Mouse (Mus musculus): ENCODE measurements at regions not wholly inside any gene's neighbourhood (a gene's known extent, or its start where the extent isn't known, plus 50 kb on each side); places are given as distances from the start of the nearest gene placed in this dataset.

- DNase-seq (ENCODE audit: low spot score in 2 of 2), result no peak
Measured at GRCm38 (mm10) chr3:137728689-137729088, 57.4 kb downstream of the Gm21962 start.

GRCm38 (mm10) chr3:137729421-137729820, 58.1 kb downstream of the Gm21962 start:
- no peak for DNase-seq (ENCODE audit: low spot score in 2 of 2)

GRCm38 (mm10) chr3:137737222-137737800, 66.0 kb downstream of the Gm21962 start:
- no peak for DNase-seq (ENCODE audit: low spot score in 2 of 2)

- no peak for DNase-seq (ENCODE audit: low spot score in 2 of 2)
Measured at GRCm38 (mm10) chr3:137741528-137741927, 70.2 kb downstream of the Gm21962 start.

- DNase-seq (ENCODE audit: low spot score in 2 of 2), result no peak
Measured at GRCm38 (mm10) chr3:137742119-137742518, 70.8 kb downstream of the Gm21962 start.

GRCm38 (mm10) chr3:137751732-137752260, 80.5 kb downstream of the Gm21962 start:
- DNase-seq (ENCODE audit: low spot score in 2 of 2), result no peak

- DNase-seq (ENCODE audit: low spot score in 2 of 2), result peak; percentile 85 to 90
Measured at GRCm38 (mm10) chr3:137752447-137753256, 81.3 kb downstream of the Gm21962 start.

GRCm38 (mm10) chr3:137753257-137753654, 81.9 kb downstream of the Gm21962 start:
- DNase-seq (ENCODE audit: low spot score in 2 of 2), result no peak

GRCm38 (mm10) chr3:137755391-137755790, 84.1 kb downstream of the Gm21962 start:
- DNase-seq (ENCODE audit: low spot score in 2 of 2), result no peak

- no peak for DNase-seq (ENCODE audit: low spot score in 2 of 2)
Measured at GRCm38 (mm10) chr3:137762213-137762884, 91.0 kb downstream of the Gm21962 start.

- DNase-seq (ENCODE audit: low spot score in 2 of 2), result no peak
Measured at GRCm38 (mm10) chr3:137763406-137763805, 92.1 kb downstream of the Gm21962 start.

GRCm38 (mm10) chr3:137768627-137769026, 95.7 kb upstream of the H2afz start:
- no peak for DNase-seq (ENCODE audit: low spot score in 2 of 2)

- no peak for DNase-seq (ENCODE audit: low spot score in 2 of 2)
Measured at GRCm38 (mm10) chr3:137775076-137775849, 89.0 kb upstream of the H2afz start.

- DNase-seq (ENCODE audit: low spot score in 2 of 2), result peak in 1 of 2 experiments; percentile 31
Measured at GRCm38 (mm10) chr3:137778113-137778512, 86.2 kb upstream of the H2afz start.

GRCm38 (mm10) chr3:137780029-137780428, 84.3 kb upstream of the H2afz start:
- DNase-seq (ENCODE audit: low spot score in 2 of 2), result no peak

- DNase-seq (ENCODE audit: low spot score in 2 of 2), result no peak
Measured at GRCm38 (mm10) chr3:137782836-137783235, 81.5 kb upstream of the H2afz start.

GRCm38 (mm10) chr3:137783937-137784911, 80.1 kb upstream of the H2afz start:
- no peak for DNase-seq (ENCODE audit: low spot score in 2 of 2)

GRCm38 (mm10) chr3:137785224-137785623, 79.1 kb upstream of the H2afz start:
- peak in 1 of 2 experiments; percentile 3 for DNase-seq (ENCODE audit: low spot score in 2 of 2)

- no peak for DNase-seq (ENCODE audit: low spot score in 2 of 2)
Measured at GRCm38 (mm10) chr3:137785871-137786270, 78.4 kb upstream of the H2afz start.

- no peak for DNase-seq (ENCODE audit: low spot score in 2 of 2)
Measured at GRCm38 (mm10) chr3:137789671-137790070, 74.6 kb upstream of the H2afz start.

Data from frontal cortex, postnatal 36 days (tissue).